Mouse (Mus musculus): ENCODE measurements around the gene Zfp867. TPM values are rescaled to one million over a fixed set of nuclear protein-coding genes. Genes with fewer than 3 reads are reported as not detected.

The Zfp867 gene
- polyA plus RNA-seq (2015; fragmentation: Nextera tagmentation; extraction: Ambion mirVana): 9.3 and 9.8 TPM in 2 replicates

GRCm38 (mm10) chr11:59472326-59472677 is at the start of gene Zfp867:
Gene Zfp867 (minus strand): TSS chr11:59472474.
- peak; percentile 83 for ATAC-seq (ENCODE audit: insufficient number of reproducible peaks, low FRiP score, low TSS enrichment, low read depth)
- Histone ChIP-seq H3K4me1 (peaks cover 4% of the 10 kb centered on the region), H3K36me3 (no peaks in the 10 kb centered on the region), H3K4me3 (peak within 1 kb of the TSS; percentile 59), H3K27me3 (no peaks in the 10 kb centered on the region), H3K4me2 (peak within 1 kb of the TSS; percentile 69), H3K9me3 (no peaks in the 10 kb centered on the region), H3K9ac (peak within 1 kb of the TSS; percentile 59), H3K27ac (peak within 1 kb of the TSS; percentile 84)
- under 1% methylated on average over 19 of the region's 19 CpGs for WGBS

GRCm38 (mm10) chr11:59519741-59520495 is 47.6 kb upstream of the Zfp867 start:
- Histone ChIP-seq H3K4me1 (no peaks in the 10 kb centered on the region; the same call in 1 of the 2 replicates), H3K36me3 (no peaks in the 10 kb centered on the region), H3K27ac (no peak overlapping the region), H3K9me3 (no peaks in the 10 kb centered on the region), H3K4me2 (no peak overlapping the region), H3K9ac (no peak overlapping the region), H3K27me3 (no peaks in the 10 kb centered on the region), H3K4me3 (no peak overlapping the region)
- no peak for ATAC-seq (ENCODE audit: insufficient number of reproducible peaks, low FRiP score, low TSS enrichment, low read depth)
- WGBS: 65% methylated on average over 6 of the region's 6 CpGs

DNA sequence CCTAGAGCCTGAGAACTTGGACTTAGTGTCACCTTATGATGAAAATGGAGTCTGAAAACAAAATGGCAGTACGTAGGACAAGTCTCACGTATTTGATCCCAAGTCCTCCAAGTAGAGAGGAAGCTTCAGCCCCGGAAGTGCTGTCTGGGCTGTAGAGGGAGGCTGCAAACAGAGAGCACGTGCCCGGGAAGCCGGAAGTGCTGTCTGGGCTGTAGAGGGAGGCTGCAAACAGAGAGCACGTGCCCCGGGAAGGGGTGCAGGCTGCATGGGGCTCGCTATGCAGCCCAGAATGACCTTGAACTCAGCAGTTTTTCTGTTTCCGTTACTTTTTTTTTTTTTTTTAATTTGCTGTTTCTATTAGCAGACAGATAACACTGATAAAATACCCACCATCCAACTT is 46.0 kb upstream of the Zfp867 start:
- Histone ChIP-seq H3K4me1 (peaks cover 1% of the 10 kb centered on the region; the same call in 1 of the 2 replicates), H3K4me3 (no peak overlapping the region), H3K4me2 (no peak overlapping the region), H3K9ac (no peak overlapping the region), H3K27me3 (no peaks in the 10 kb centered on the region), H3K9me3 (no peaks in the 10 kb centered on the region), H3K27ac (no peak overlapping the region), H3K36me3 (no peaks in the 10 kb centered on the region)
- 58% methylated on average over 10 of the region's 10 CpGs for WGBS
- ATAC-seq (ENCODE audit: insufficient number of reproducible peaks, low FRiP score, low TSS enrichment, low read depth): no peak

- Histone ChIP-seq H3K27me3 (no peaks in the 10 kb centered on the region), H3K4me2 (no peak overlapping the region), H3K4me1 (peaks cover 9% of the 10 kb centered on the region; the same call in 1 of the 2 replicates), H3K4me3 (no peak overlapping the region), H3K9me3 (no peaks in the 10 kb centered on the region), H3K27ac (no peak overlapping the region), H3K36me3 (no peaks in the 10 kb centered on the region), H3K9ac (no peak overlapping the region)
- ATAC-seq (ENCODE audit: insufficient number of reproducible peaks, low FRiP score, low TSS enrichment, low read depth): no peak
- WGBS: 95% methylated on average over 1 of the region's 1 CpGs
Measured at GRCm38 (mm10) chr11:59517441-59517840, 45.2 kb upstream of the Zfp867 start.

DNA sequence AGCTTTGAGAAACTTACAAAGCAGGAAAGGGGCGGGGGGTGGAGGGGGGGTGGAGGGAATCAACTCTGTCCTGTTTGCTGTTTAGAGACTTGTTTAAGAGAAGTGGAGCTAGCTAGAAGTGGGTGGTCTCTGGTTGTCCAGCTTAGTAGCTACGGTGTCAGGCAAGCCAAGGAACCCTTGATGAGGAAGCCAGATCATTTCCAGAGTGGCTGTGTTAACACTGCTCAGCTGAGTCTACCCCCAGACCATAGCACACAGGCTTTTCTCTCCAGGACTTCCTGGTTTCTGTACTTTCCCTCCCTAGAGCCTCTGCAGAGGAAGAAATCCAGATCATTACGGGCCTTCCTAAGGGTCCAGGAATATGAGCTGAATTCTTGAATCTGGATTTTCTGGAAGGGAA is 42.5 kb upstream of the Zfp867 start:
- H3K9me3 ChIP-seq: no peaks in the 10 kb centered on the region
- 35% methylated on average over 3 of the region's 3 CpGs for WGBS
- H3K9ac ChIP-seq: no peak overlapping the region
- peaks cover 13% of the 10 kb centered on the region for H3K36me3 ChIP-seq
- H3K4me3 ChIP-seq: no peak overlapping the region
- no peak for ATAC-seq (ENCODE audit: insufficient number of reproducible peaks, low FRiP score, low TSS enrichment, low read depth)
- H3K4me1 ChIP-seq: peaks cover 12% of the 10 kb centered on the region; the same call in 1 of the 2 replicates
- H3K27ac ChIP-seq: peak overlapping the region; percentile 65
- H3K4me2 ChIP-seq: no peak overlapping the region
- H3K27me3 ChIP-seq: no peaks in the 10 kb centered on the region

DNA sequence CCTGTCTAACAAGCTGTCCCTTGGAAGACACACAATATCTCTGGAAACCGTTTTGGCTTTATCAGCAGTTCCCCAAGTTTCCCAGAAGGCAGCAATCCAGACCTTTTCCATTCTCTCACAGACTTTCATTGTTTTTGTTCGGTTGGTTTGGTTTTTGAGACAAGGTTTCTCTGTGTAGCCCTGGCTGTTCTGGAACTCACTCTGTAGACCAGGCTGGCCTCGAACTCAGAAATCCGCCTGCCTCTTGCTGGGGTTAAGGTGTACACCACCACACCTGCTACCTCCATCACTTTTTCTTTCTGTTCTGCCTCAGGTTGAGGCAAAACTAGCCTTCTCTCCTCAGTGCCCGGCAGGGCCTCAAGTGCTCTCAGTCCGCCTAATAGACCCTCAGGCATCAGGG is 42.1 kb upstream of the Zfp867 start:
- H3K27ac ChIP-seq: peak overlapping the region; percentile 65
- ATAC-seq (ENCODE audit: insufficient number of reproducible peaks, low FRiP score, low TSS enrichment, low read depth): no peak

GRCm38 (mm10) chr11:59513556-59513955 is 41.3 kb upstream of the Zfp867 start:
- WGBS: 82% methylated on average over 3 of the region's 3 CpGs
- H3K27ac ChIP-seq: no peak overlapping the region
- H3K36me3 ChIP-seq: peaks cover 19% of the 10 kb centered on the region
- H3K4me3 ChIP-seq: no peak overlapping the region
- H3K4me2 ChIP-seq: no peak overlapping the region
- H3K9me3 ChIP-seq: no peaks in the 10 kb centered on the region
- peaks cover 12% of the 10 kb centered on the region; the same call in 1 of the 2 replicates for H3K4me1 ChIP-seq
- no peak for ATAC-seq (ENCODE audit: insufficient number of reproducible peaks, low FRiP score, low TSS enrichment, low read depth)
- H3K9ac ChIP-seq: no peak overlapping the region
- H3K27me3 ChIP-seq: no peaks in the 10 kb centered on the region

More for the DNA sequence above, 42.1 kb upstream of the Zfp867 start:
- Histone ChIP-seq H3K4me2 (no peak overlapping the region), H3K4me3 (no peak overlapping the region), H3K4me1 (peaks cover 12% of the 10 kb centered on the region; the same call in 1 of the 2 replicates), H3K9ac (no peak overlapping the region), H3K27me3 (no peaks in the 10 kb centered on the region), H3K36me3 (peaks cover 16% of the 10 kb centered on the region), H3K9me3 (no peaks in the 10 kb centered on the region)
- WGBS: 51% methylated on average over 6 of the region's 6 CpGs

GRCm38 (mm10) chr11:59512733-59513132 is 40.5 kb upstream of the Zfp867 start:
- no peak overlapping the region for H3K27ac ChIP-seq
- H3K4me1 ChIP-seq: peaks cover 15% of the 10 kb centered on the region
- no peak overlapping the region for H3K4me2 ChIP-seq
- ATAC-seq (ENCODE audit: insufficient number of reproducible peaks, low FRiP score, low TSS enrichment, low read depth): no peak
- WGBS: 67% methylated on average over 10 of the region's 10 CpGs
- no peak overlapping the region for H3K9ac ChIP-seq
- H3K36me3 ChIP-seq: peaks cover 19% of the 10 kb centered on the region
- H3K27me3 ChIP-seq: no peaks in the 10 kb centered on the region
- no peaks in the 10 kb centered on the region for H3K9me3 ChIP-seq
- H3K4me3 ChIP-seq: no peak overlapping the region

DNA sequence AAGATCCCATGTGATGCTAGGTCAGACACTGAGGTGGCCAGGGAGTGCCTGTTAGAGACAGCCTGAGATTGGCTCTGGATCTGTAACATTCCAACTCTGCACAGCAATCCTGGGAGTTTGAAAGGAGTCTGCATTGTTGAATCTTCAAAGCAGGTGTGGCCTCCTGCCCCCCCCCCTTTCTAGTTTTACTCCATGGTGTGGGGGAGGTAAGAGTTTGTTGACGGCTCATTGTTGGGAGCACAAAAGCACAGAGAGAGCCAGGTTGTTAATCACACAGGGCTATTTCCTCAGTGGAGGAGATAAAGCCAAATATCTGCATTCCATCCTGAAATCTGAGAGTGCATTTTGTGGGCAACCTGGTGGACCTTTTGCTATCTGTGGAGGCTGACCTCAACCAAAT is 39.3 kb upstream of the Zfp867 start:
- Histone ChIP-seq H3K36me3 (peaks cover 19% of the 10 kb centered on the region), H3K27ac (no peak overlapping the region), H3K9me3 (no peaks in the 10 kb centered on the region), H3K4me1 (peaks cover 23% of the 10 kb centered on the region), H3K4me3 (no peak overlapping the region), H3K27me3 (no peaks in the 10 kb centered on the region), H3K9ac (no peak overlapping the region), H3K4me2 (no peak overlapping the region)
- WGBS: 65% methylated on average over 1 of the region's 1 CpGs
- ATAC-seq (ENCODE audit: insufficient number of reproducible peaks, low FRiP score, low TSS enrichment, low read depth): no peak

GRCm38 (mm10) chr11:59506713-59507074 is 34.4 kb upstream of the Zfp867 start:
- peak overlapping the region; percentile 93 for H3K4me2 ChIP-seq
- peak overlapping the region; percentile 98 for H3K27ac ChIP-seq
- H3K36me3 ChIP-seq: peaks cover 40% of the 10 kb centered on the region
- no peaks in the 10 kb centered on the region for H3K9me3 ChIP-seq
- WGBS: 1% methylated on average over 14 of the region's 14 CpGs
- H3K4me3 ChIP-seq: peak overlapping the region; percentile 86
- peaks cover 20% of the 10 kb centered on the region for H3K4me1 ChIP-seq
- ATAC-seq (ENCODE audit: insufficient number of reproducible peaks, low FRiP score, low TSS enrichment, low read depth): peak; percentile 5; the same call in 1 of the 2 replicates
- no peaks in the 10 kb centered on the region for H3K27me3 ChIP-seq
- peak overlapping the region; percentile 95 for H3K9ac ChIP-seq

GRCm38 (mm10) chr11:59505839-59506712 is 33.8 kb upstream of the Zfp867 start:
- peaks cover 40% of the 10 kb centered on the region for H3K36me3 ChIP-seq

More at GRCm38 (mm10) chr11:59505839-59506712, 33.8 kb upstream of the Zfp867 start:
- Histone ChIP-seq H3K4me1 (peaks cover 20% of the 10 kb centered on the region), H3K4me3 (peak overlapping the region; percentile 86), H3K27me3 (no peaks in the 10 kb centered on the region), H3K4me2 (peak overlapping the region; percentile 93), H3K9ac (peak overlapping the region; percentile 95), H3K9me3 (no peaks in the 10 kb centered on the region), H3K27ac (peak overlapping the region; percentile 98)
- WGBS: under 1% methylated on average over 62 of the region's 71 CpGs
- peak; percentile 96 for ATAC-seq (ENCODE audit: insufficient number of reproducible peaks, low FRiP score, low TSS enrichment, low read depth)

Measured in limb, embryonic 15.5 days (tissue).